Mouse (Mus musculus) heart, embryonic 14.5 days (tissue): ENCODE measurements at regions not wholly inside any gene's neighbourhood (a gene's known extent, or its start where the extent isn't known, plus 50 kb on each side); places are given as distances from the start of the nearest gene placed in this dataset.

Experiments used
- ATAC-seq: fragments of 200-750 bp; cut with Nextera tagmentation; 2 replicates; pipeline ENCODE4 v1.8.0; 2017; ENCODE audit warnings: low read depth, moderate TSS enrichment; ENCODE audit not compliant: insufficient number of reproducible peaks, insufficient read depth, low FRiP score
- H3K27ac ChIP-seq, 2 experiments: fragments of 200-500 bp in 1 of 2; fragments of 300-500 bp in 1 of 2; sonication (generic) in 1 of 2; replicated peaks in 1 of 2; 2 replicates each; pipeline ENCODE4 v1.5.1; 2012 to 2014; ENCODE audit warnings: low read depth in 2 of 2, low read length in 2 of 2, control low read depth in 1 of 2, mild to moderate bottlenecking in 1 of 2, mixed read lengths in 1 of 2; ENCODE audit not compliant: control insufficient read depth in 1 of 2, insufficient read depth in 1 of 2
- H3K27me3 ChIP-seq: fragments of 300-500 bp; sonication (generic); 2 replicates; pipeline ENCODE4 v1.6.1; 2014; ENCODE audit warnings: mild to moderate bottlenecking, low read length, control low read depth; ENCODE audit not compliant: control insufficient read depth, insufficient read depth
- H3K36me3 ChIP-seq: fragments of 300-500 bp; sonication (generic); 2 replicates; pipeline ENCODE4 v1.6.1; 2014; ENCODE audit warnings: mild to moderate bottlenecking, control low read depth, low read length, mixed read lengths; ENCODE audit not compliant: control insufficient read depth, insufficient read depth
- H3K4me1 ChIP-seq, 2 experiments: fragments of 200-500 bp in 1 of 2; fragments of 300-500 bp in 1 of 2; sonication (generic) in 1 of 2; 2 replicates each; pipeline ENCODE4 v1.6.1; 2012 to 2014; ENCODE audit warnings: low read length in 2 of 2, control low read depth in 1 of 2, mixed read lengths in 1 of 2; ENCODE audit not compliant: control insufficient read depth in 2 of 2, insufficient read depth in 2 of 2
- H3K4me2 ChIP-seq: fragments of 300-500 bp; sonication (generic); 2 replicates; pipeline ENCODE4 v1.6.1; 2014; ENCODE audit warnings: mild to moderate bottlenecking, low read length
- H3K4me3 ChIP-seq, 2 experiments: fragments of 200-500 bp in 1 of 2; fragments of 300-500 bp in 1 of 2; sonication (generic) in 1 of 2; 2 replicates each; pipeline ENCODE4 v1.5.1; 2012 to 2014; ENCODE audit warnings: low read length in 2 of 2, mild to moderate bottlenecking in 2 of 2, control low read depth in 1 of 2, low read depth in 1 of 2, moderate library complexity in 1 of 2; ENCODE audit not compliant: control insufficient read depth in 1 of 2, insufficient read depth in 1 of 2
- H3K9ac ChIP-seq: fragments of 300-500 bp; sonication (generic); 2 replicates; pipeline ENCODE4 v1.6.1; 2014; ENCODE audit warnings: mild to moderate bottlenecking, low read length
- H3K9me3 ChIP-seq: fragments of 300-500 bp; sonication (generic); 2 replicates; pipeline ENCODE4 v1.6.1; 2016; ENCODE audit warnings: low read length, control low read depth; ENCODE audit not compliant: control insufficient read depth
- WGBS: fragments of 180-500 bp; shearing (Covaris S2); extraction: QIAGEN DNeasy Blood & Tissue Kit; methylation state at CpG from one replicate; pipeline ENCODE4 v1.1.7; 2014; 5-methylcytosine and 5-hydroxymethylcytosine counted together

GRCm38 (mm10) chr6:117279297-117279696 lies 111.0 kb downstream of the Cxcl12 start:
- H3K9ac ChIP-seq = no peak overlapping the region
- ATAC-seq = no peak
- H3K27ac ChIP-seq = peak overlapping the region; percentile 41 to 43; a peak in 2 of 4 replicates
- no peaks in the 10 kb centered on the region for H3K9me3 ChIP-seq
- peaks cover 25 to 33% of the 10 kb centered on the region in 2 experiments for H3K4me1 ChIP-seq
- no peak overlapping the region for H3K4me2 ChIP-seq
- H3K27me3 ChIP-seq = no peaks in the 10 kb centered on the region
- H3K36me3 ChIP-seq = no peaks in the 10 kb centered on the region
- no peak overlapping the region for H3K4me3 ChIP-seq

- Histone ChIP-seq H3K9ac (peak overlapping the region; percentile 35; the same call in 1 of the 2 replicates), H3K4me2 (peak overlapping the region; percentile 38), H3K27ac (peak overlapping the region; percentile 43 to 68; a peak in 3 of 4 replicates), H3K27me3 (no peaks in the 10 kb centered on the region), H3K4me1 (peaks cover 25 to 32% of the 10 kb centered on the region in 2 experiments), H3K4me3 (no peak overlapping the region), H3K36me3 (no peaks in the 10 kb centered on the region), H3K9me3 (no peaks in the 10 kb centered on the region)
- WGBS = 23% methylated on average over 14 of the region's 14 CpGs
- ATAC-seq = peak; percentile 62
Measured at GRCm38 (mm10) chr6:117279786-117280411, 111.6 kb downstream of the Cxcl12 start.

- Histone ChIP-seq H3K4me3 (no peak overlapping the region), H3K27me3 (no peaks in the 10 kb centered on the region), H3K36me3 (no peaks in the 10 kb centered on the region), H3K9ac (no peak overlapping the region), H3K9me3 (no peaks in the 10 kb centered on the region), H3K4me2 (no peak overlapping the region), H3K27ac (no peak overlapping the region), H3K4me1 (peaks cover 21 to 24% of the 10 kb centered on the region in 2 experiments)
- WGBS = 89% methylated on average over 3 of the region's 3 CpGs
- no peak for ATAC-seq
Measured at GRCm38 (mm10) chr6:117280911-117281310, 112.6 kb downstream of the Cxcl12 start.

- no peak overlapping the region for H3K4me2 ChIP-seq
- ATAC-seq = no peak
- H3K4me1 ChIP-seq = peaks cover 16 to 19% of the 10 kb centered on the region in 2 experiments
- no peak overlapping the region for H3K4me3 ChIP-seq
- no peaks in the 10 kb centered on the region for H3K9me3 ChIP-seq
- H3K9ac ChIP-seq = no peak overlapping the region
- no peaks in the 10 kb centered on the region for H3K36me3 ChIP-seq
- no peak overlapping the region for H3K27ac ChIP-seq
- 72% methylated on average over 3 of the region's 3 CpGs for WGBS
- no peaks in the 10 kb centered on the region for H3K27me3 ChIP-seq
Measured at GRCm38 (mm10) chr6:117283616-117284015, 115.3 kb downstream of the Cxcl12 start.

- Histone ChIP-seq H3K27me3 (no peaks in the 10 kb centered on the region), H3K27ac (no peak overlapping the region), H3K4me1 (peaks cover 12% of the 10 kb centered on the region in 2 experiments), H3K9ac (no peak overlapping the region), H3K4me2 (no peak overlapping the region), H3K36me3 (no peaks in the 10 kb centered on the region), H3K4me3 (no peak overlapping the region), H3K9me3 (no peaks in the 10 kb centered on the region)
- 68% methylated on average over 5 of the region's 5 CpGs for WGBS
- no peak for ATAC-seq
Measured at GRCm38 (mm10) chr6:117284376-117285106, 116.2 kb downstream of the Cxcl12 start.

GRCm38 (mm10) chr6:117287396-117287795 lies 119.1 kb downstream of the Cxcl12 start:
- no peaks in the 10 kb centered on the region for H3K27me3 ChIP-seq
- no peak overlapping the region for H3K4me2 ChIP-seq
- H3K36me3 ChIP-seq = no peaks in the 10 kb centered on the region
- no peak for ATAC-seq
- H3K9me3 ChIP-seq = no peaks in the 10 kb centered on the region
- H3K4me1 ChIP-seq = no peaks in the 10 kb centered on the region
- no peak overlapping the region for H3K4me3 ChIP-seq
- H3K27ac ChIP-seq = no peak overlapping the region
- H3K9ac ChIP-seq = no peak overlapping the region
- WGBS = 79% methylated on average over 5 of the region's 5 CpGs

GRCm38 (mm10) chr6:117293780-117294465 lies 125.6 kb downstream of the Cxcl12 start:
- Histone ChIP-seq H3K36me3 (no peaks in the 10 kb centered on the region), H3K9me3 (no peaks in the 10 kb centered on the region), H3K4me1 (peaks cover 4 to 6% of the 10 kb centered on the region in 2 experiments; a peak in 1 of 4 replicates), H3K9ac (no peak overlapping the region), H3K4me2 (no peak overlapping the region), H3K27me3 (no peaks in the 10 kb centered on the region), H3K27ac (no peak overlapping the region), H3K4me3 (no peak overlapping the region)
- ATAC-seq = no peak
- WGBS = 58% methylated on average over 9 of the region's 9 CpGs
